Mouse (Mus musculus) E14TG2a.4 (cell line): ENCODE results near the gene Xbp1.

Source experiments
- CTCF ChIP-seq: conservative IDR thresholded peaks from 2 replicates; pipeline ENCODE4 v1.5.1; 2014; ENCODE audit warnings: low read length
- NANOG ChIP-seq: IDR thresholded peaks from 2 replicates; pipeline ENCODE4 v1.6.1; 2014; ENCODE audit warnings: borderline replicate concordance, low read length, mixed read lengths

DNA sequence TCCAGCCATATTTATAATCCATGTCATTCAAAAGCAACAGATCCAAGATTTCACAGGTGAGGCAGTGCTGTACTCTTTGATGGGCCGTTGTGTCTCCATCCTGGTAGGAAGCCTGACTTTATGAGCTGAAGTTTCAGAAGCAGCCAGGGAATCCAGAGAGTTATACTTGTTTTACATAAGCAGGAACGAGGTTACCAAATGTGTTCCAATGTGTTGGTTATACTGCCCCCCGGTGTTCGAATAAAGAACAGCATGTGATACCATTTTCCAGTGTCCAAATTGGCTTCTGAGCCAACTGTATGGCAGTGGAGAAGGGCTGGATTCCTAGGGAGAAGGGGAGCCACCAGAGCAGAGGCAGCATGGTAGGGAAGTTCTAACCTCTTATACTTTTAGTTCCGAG is 46.3 kb upstream of the Xbp1 start:
- TF ChIP-seq NANOG (no peak), CTCF (peak; percentile 74)
